Mouse (Mus musculus): ENCODE results near the gene Ankrd55. TPM values are rescaled to one million over a fixed set of nuclear protein-coding genes. Genes with fewer than 3 reads are reported as not detected.
"Not testable (repeated sequence)": the region's sequence is repeated elsewhere in the genome, so short reads cannot be mapped to it uniquely, and the experiment has no call there.

The Ankrd55 gene
- total RNA-seq, 2 experiments from 2014 or later: not detected

GRCm38 (mm10) chr13:112413611-112414010 lies 125.4 kb downstream of the Ankrd55 start:
- DNase-seq: peak; percentile 4

- DNase-seq: peak; percentile 3
Measured at GRCm38 (mm10) chr13:112415896-112416295, 127.6 kb downstream of the Ankrd55 start.

- peak; percentile 4 for DNase-seq
Measured at GRCm38 (mm10) chr13:112416410-112417162, 128.3 kb downstream of the Ankrd55 start.

GRCm38 (mm10) chr13:112417163-112417523 lies 128.9 kb downstream of the Ankrd55 start:
- DNase-seq: no peak

- no peak for DNase-seq
Measured at GRCm38 (mm10) chr13:112417861-112418423, 129.7 kb downstream of the Ankrd55 start.

- no peak for DNase-seq
Measured at GRCm38 (mm10) chr13:112418595-112418994, 130.3 kb downstream of the Ankrd55 start.

- no peak for DNase-seq
Measured at GRCm38 (mm10) chr13:112424212-112424611, 136.0 kb downstream of the Ankrd55 start.

GRCm38 (mm10) chr13:112424635-112425034 lies 136.4 kb downstream of the Ankrd55 start:
- DNase-seq: no peak

- no peak for DNase-seq
Measured at GRCm38 (mm10) chr13:112425181-112425654, 137.0 kb downstream of the Ankrd55 start.

GRCm38 (mm10) chr13:112426265-112427135 lies 138.2 kb downstream of the Ankrd55 start:
- no peak for DNase-seq

- not testable (repeated sequence) for DNase-seq
Measured at GRCm38 (mm10) chr13:112427136-112427470, 138.9 kb downstream of the Ankrd55 start.

GRCm38 (mm10) chr13:112427521-112427920 lies 139.3 kb downstream of the Ankrd55 start:
- no peak for DNase-seq

- no peak for DNase-seq
Measured at GRCm38 (mm10) chr13:112433271-112433670, 145.0 kb downstream of the Ankrd55 start.

Other genes with a start within 250 kb of the Ankrd55 start
- gene Il6st, start 175.6 kb downstream of the Ankrd55 start, total RNA-seq (2021): 100 to 1,000 TPM; 131 to 142 TPM